Mouse (Mus musculus) c-Kit-positive CD71-negative TER-119-negative erythroid progenitor cells, embryonic 14.5 days (primary cell): ENCODE results near the gene Wipf1.

ENCODE experiments used
- DNase-seq: peaks from one replicate; pipeline ENCODE4 v3.0.0-alpha.2; 2013; ENCODE audit warnings: low read depth

Gene Wipf1

DNA sequence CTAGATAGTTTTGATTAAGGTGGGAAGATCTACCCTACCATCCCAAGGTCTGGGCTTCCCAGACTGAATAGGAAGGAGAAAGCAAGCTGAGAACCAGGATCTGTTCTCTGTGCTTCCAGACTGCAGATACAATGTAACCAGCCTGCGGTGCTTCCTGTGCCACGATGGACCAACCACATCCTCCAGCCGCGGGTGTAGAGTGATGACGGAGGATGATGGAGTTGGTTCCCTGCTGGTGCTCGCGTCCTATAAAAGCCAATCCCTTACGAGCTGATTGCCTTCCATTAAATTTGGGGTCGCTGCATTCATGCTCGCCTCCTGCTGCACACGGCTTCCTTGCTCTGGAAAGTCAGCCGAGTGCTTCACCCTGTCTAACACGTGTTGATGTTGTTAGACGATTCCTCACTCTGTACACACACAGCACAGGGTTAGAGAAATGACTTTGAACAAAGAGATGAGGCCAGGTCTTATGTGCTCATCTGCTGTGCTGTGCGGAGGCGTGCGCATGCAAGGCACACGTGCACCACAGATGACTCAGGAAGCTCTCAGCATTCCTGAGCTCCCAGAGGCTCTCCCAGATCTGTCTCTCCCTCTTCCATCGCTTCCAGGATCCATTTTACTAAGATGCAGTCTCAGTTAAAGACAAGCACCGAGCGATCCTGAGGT lies 100.6 kb downstream of the Wipf1 start:
- DNase-seq, result no peak

DNA sequence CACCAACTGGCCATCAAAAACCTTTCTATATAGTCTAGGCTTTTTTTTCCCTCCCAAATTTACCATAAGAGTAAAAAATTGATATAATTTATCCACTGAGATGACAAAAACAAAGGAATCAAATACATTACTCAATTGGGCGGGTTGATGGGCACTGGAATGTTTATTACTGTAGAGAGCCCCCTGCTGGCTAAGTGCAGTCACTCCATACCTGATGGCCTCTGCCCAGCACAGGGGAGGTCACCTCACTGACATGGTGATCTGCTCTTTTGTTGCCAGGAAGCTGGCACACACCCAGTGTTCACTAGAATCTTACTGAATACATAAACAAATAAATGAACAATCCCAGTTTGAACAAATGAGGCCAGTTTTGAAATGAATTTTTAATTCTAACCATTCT lies 102.2 kb downstream of the Wipf1 start:
- peak; percentile 13 for DNase-seq

DNA sequence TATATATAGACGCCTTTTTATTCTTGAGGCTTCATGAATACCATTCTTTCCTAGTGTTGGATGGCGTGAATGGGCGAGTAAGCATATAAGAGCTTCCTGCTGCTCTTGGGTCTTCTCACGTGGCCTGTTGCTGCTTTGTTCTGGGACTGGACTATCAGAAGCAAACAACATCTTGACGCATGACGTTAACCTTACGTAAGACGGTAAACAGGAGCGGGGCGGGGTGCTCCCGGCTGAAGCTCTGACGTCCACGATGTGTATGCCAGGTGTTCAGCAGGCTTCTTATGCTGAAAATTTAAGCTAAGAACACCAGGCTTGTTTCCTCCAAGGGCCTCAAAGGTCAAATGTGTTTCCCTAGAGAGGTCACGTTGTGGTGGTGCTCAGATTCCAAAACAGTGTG lies 103.7 kb downstream of the Wipf1 start:
- no peak for DNase-seq

DNA sequence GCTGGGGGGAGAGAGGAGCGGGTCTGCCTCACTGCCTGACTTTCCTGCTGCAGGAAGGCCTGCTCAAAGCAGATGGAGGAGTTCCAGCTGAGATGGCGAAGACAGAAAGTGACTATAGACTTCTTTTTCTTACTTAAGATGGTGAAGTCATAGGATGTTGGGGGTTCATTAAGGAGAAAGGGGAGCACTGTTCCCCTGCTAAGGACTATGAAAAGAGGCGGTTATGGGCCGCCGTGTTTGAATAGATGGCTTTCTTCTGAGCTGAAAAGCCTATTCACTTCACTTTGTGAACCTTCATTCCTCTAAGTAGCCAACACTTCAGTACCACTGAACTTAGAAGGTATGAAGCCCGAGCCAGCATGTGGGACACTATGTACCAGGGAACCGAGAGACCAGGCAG lies 109.8 kb downstream of the Wipf1 start:
- no peak for DNase-seq

DNA sequence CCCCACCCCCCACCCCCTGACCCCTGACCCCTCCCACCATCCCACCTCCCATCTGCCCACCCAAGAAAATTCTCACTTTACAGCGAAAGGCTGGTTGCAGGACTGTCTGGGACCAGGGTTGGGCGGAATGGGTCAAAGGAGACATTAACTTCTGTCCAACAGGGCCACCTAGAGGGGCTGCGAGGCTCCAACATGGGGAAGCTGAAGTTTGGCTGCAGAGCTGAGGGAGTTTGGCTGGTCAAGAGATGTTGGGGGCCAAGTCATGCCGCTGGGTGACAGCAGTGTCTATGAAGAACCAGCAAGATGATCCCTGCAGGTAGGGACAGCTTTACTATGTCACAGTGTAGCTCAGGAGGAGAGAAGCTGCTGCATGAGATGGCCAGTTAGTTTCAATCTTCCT lies 110.2 kb downstream of the Wipf1 start:
- DNase-seq, result no peak

DNA sequence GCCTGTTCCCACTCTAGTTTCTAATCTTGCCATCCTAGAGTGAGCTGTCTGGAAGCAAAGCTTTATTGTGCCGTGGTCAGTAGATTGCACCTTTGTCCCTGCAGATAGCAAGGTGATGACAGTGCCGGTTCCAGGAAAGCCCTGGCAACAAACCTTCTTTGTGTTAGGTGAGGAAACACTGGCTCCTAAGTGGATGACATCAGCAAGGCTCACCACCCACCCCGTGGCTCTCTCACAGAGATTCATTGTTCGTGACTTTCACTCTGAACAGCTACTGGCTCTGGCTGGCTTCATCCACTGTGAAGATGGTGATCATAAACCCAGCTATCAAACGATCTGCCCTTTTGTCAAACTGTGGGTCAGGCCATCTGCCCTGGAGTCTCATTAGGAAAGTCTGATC lies 113.6 kb downstream of the Wipf1 start:
- DNase-seq, result no peak

DNA sequence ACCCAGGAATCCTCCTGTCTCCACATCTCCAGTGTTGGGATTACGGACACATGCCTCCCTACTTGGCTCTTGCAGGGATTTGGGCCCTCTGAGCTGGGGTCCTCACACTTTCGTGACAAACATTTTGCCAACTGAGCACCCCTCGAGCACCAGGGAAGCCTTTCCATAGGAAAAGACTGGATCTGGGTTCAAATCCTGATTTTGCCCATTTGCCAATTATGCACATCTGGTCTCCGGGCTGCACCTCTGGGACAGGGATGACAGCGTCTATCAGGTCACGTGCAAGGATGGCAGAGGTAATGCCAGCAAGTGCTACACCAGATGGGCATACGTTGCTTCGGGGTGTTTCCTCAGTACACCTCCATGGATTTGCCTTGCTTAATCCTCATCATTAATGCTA lies 119.5 kb downstream of the Wipf1 start:
- no peak for DNase-seq

DNA sequence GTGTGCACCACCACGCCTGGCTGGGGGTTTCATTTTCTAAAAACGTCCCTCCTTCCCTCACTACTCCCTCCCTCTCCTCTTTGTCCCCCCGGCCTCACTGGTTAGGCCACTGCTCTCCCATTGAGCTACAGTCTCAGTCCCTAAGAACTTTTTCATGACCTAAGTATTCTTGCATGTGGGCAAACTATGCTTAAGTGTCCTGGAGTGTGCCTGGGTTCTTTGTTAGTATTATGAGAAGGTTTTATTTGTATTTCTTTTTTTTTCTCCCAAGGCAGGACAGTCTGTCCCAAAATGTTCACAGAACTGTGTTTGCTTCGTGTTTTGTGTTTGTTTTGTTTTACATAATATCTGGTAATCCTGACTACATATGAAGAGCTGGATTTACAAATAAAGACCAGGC lies 121.9 kb downstream of the Wipf1 start:
- DNase-seq, result no peak

DNA sequence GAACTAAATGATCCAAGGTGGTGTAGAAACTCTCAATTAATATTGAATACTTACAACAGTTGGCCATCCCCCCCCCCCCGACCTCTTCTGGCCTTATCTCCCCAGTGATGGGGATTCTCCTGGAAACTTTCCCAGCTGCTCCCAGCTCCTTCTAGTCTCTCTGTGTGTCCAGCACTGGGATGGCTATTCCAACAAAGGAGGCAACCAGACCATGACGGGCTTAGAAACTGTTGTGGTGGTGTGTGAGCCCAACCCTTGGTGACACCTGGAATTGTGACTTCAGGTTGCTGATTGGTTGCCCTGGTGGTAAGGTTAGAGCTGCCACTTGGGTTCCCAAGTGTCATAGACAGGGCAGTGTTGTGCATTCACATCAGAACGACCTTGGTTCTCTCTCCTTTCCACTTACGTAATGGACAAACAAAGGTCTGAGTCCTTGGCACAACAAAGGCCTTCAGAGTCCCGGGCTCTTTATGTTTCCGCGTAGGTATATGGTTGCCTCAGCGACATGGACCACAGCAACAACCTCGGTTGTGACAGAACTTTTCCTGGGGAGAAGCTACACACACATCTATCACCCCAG lies 123.1 kb downstream of the Wipf1 start:
- DNase-seq, result no peak

DNA sequence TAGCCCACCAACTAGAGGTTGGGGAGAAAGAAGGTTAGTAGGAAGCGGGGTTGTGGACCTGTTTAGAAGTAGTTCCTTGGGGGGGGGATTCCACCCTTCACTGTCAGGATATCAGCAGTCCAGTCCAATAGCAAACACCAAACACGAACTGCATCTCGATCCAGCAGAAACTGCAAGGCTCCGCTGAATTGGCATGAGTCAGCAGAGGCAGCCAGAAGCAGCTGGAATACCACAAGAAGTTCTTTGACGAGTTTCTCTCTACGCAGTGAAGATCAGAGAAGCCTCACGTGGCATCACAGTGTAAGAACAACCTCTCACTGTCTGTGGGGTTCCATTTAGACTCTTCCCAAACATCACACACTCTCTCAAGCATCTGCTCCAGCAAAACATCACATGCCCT lies 124.6 kb downstream of the Wipf1 start:
- no peak for DNase-seq

DNA sequence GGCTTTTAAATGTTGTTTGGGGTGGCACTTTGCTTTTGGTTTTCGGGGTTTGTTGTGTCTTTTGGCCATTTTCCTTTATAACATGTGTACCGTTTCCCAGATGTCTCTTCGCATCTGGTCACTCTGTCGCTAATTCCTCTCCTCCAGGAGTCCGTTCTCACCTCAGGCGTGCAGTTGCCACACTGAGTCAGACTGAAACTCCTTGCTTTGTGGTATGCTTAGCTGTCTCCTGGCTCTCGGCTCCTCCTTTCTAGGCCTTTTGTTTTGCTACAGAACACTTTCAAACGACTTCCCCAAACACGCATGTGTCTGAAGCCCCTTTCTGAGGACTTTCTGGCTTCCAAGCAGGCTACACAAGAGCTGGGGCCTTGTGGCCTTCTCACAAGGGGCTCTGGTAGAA lies 125.1 kb downstream of the Wipf1 start:
- DNase-seq, result no peak

DNA sequence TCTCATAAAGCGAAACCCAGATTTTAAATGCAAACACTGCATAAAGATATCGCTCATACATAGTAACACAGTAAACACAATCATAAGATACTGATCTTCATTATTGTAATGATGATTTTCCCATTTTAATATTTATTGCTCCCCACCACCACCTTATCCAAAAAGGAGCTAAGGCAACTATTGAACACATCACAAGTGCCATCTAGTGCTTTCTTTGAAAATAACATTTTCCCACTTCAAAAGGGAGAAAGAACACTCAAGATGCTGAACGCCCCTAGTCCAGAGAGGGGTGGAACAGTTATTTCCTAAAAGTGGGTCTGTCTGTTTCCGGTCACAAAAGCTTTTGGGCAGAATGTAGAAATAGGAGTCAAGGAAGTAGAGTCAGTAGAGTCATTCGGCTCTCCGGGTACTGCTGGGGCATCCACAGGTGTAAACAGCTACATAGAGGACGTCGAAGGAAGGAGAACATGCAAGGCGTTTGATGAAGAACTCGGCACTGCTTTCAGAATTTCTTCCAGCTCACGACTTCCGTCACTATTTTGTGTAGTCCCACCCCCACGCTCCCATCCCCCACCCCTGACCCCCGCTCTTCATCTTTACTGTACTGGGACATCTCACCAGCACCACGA lies 126.0 kb downstream of the Wipf1 start:
- no peak for DNase-seq

DNA sequence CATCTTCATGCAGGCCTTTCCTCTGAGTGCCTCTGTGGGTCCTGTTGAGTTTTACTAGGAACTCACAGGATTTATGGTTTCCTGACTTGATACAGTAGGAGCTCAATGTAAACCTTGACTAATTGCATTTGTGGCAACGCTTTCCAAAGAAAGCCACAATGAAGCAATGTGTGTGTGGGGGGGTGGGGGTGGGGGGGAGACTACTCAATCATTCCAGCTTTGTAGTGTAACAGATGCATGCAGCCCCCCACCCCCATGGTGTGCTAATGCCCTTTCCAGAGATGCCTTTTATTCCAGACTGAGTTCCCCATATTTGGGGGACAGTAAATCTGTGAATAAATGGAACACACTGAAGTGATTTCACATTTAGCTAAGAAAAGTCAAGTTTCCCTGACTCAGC lies 127.8 kb downstream of the Wipf1 start:
- no peak for DNase-seq

DNA sequence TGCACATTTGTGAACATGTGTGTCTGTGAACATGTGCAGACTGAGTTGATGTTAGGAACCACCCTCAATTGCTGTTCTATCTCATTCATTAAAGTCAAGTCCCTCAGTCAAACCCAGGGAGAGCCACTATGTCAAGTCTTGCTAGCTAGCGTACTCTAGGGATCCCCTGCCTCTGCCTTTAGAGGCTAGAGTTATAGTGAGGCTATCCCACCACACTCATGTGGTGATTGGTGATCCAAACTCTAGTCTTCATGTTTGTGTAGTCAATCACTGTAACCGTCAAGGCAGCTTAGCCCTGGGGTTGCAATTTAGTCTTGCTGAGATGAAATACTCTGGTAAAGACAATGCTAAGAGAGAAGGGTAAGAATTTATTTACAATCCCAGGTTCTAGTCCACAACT lies 132.1 kb downstream of the Wipf1 start:
- no peak for DNase-seq

DNA sequence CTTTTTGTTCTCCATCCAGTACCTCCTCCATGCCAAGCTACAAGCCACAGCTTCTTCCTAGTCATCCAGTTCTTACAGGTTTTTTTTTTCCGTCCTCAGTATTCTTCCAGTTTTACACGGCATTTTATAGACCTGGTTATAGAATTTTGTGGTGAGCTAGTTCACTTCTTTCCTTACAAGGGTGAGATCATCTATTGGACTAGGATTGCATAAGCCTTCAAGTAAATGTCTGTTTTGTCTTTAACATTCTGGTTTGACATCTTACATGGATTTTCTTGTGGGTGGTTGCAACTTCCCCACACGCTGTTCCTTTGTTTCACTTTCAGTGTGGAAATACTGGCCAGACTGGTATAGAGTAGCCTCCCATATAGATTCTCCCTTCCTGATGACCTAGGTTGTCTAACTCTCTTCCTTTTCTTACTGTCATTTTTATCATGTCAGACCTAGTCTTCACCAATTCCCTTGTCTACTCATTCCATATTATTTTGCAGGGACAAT lies 132.7 kb downstream of the Wipf1 start:
- no peak for DNase-seq

DNA sequence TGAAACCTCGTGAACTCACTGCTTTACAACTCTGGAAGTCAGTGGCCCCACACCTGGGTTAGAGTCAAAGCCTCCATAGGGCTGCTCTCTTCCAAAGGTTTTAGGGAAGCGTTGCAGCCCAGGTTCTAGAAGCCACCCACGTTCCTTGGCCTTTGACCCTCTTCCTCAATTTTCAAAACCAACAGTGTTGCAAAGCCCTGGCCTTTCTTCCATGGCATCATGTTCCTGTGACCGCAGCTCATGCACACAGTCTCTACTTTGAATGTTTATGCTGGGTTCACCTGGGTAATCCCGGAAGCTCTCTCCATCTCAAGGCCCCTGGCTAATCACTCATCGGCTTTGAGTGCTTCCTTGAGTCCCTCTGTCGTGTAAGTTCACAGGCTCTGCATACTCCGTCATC lies 134.0 kb downstream of the Wipf1 start:
- DNase-seq, result no peak

DNA sequence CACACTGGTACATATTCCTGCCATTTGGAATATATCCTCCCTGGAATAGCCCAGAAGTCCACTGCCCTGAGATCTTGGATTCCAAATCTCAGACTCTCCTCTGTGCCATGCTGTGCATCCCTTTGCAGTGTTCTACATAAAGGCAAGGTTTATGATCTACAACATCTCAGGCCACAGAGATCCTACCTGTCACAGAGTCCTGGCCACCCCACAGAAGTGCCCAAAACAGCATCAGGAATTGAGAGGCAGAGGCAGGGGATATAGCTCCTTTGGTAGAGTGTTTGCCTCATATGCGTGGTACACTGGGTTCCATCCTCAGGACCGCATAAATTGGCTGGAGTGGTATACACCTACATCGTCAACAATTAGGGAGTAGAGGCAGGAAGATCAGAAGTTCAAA lies 135.1 kb downstream of the Wipf1 start:
- DNase-seq, result no peak

DNA sequence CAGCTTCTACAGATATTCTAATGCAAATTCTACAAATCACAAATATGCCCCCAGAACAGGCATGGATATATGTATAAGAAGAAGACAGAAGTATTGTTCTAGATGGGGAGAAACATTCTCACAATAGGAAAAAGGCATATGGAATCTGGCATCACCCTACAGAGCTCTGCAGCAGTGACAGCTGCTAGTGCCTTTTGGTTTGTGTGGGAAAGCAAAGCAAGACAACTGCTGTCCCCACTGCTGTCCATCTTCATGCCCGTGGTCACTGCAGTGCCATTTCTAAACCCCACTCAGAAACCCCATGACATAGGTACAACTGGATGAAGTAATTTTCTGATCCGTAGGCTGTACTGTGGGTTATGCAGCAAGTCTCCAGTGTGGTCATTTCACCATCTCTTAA lies 136.8 kb downstream of the Wipf1 start:
- DNase-seq, result no peak

DNA sequence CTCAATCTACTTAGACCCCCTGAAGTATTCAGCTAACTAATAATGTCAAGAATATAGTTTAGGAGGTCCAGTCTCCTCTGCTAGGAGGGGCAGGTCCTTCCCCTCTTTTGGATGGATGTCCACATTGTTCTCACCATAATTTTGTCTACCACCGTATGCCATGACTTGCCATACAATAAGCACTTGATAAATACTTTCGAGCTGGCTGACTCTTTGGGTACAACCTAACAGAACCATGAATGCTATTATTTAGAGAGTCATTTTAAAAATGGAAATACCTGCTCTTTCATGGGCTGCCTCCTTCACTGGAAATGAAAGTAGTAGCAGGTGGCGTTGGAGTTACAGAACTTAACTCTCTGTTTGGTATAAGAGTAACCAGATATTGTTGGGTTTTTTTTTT lies 139.6 kb downstream of the Wipf1 start:
- DNase-seq, result no peak

DNA sequence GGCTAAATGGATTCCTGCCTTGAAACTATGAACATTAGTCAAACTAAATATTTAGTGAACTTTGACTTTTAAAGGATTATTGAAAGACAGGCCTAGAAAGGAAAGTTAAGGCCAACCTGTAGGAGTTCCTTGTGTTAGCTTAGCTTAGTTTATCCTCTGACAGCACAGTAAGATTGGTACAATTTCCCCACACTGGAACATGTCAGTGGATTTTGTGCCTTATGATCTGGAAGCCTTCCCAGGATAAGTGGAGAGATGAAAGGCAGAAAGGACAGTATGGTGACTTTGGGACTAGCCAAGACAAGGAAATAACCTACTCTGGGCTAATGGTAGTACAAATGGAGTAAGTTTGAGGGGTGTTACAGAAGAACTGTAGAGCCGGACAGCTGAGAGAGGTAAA lies 141.7 kb downstream of the Wipf1 start:
- no peak for DNase-seq

DNA sequence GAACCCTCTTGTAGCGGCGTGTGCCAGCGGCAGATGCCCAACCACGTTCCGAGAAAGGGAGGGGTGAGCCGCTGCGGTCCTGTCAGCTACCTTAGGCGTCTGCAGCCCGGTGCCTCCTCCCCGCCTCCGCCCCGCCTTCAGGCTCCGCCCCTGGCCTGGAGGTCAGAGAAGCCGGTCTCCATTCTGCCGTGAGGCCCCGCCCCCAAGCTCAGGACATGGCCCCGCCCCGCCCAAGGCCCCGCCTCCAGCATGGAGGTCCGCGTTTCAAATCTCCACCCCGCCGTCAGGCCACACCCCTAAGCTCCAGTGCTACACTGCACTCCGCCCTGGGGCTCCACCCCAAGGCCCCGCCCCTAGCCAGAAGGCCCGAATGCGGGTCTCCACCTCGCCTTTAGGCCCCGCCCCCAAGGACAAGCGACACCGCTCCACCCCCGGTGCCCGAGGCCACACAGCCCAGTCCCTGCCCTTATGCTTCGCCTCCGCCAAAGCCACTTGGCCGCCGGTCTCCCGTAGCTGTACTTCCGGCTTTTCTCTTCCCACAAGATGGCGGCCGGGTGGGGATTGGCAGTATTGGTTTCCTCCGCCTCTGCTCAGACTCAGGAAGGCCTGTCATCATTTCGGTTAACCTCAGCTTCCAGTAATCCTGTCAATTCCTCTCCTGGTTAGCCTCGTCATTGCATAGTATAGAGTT lies 143.0 kb downstream of the Wipf1 start, which contains the start of gene Gpr155:
Gpr155 (minus strand) TSS at position 217 of the 691 bp plus-strand sequence.
- DNase-seq, result peak; percentile 95

DNA sequence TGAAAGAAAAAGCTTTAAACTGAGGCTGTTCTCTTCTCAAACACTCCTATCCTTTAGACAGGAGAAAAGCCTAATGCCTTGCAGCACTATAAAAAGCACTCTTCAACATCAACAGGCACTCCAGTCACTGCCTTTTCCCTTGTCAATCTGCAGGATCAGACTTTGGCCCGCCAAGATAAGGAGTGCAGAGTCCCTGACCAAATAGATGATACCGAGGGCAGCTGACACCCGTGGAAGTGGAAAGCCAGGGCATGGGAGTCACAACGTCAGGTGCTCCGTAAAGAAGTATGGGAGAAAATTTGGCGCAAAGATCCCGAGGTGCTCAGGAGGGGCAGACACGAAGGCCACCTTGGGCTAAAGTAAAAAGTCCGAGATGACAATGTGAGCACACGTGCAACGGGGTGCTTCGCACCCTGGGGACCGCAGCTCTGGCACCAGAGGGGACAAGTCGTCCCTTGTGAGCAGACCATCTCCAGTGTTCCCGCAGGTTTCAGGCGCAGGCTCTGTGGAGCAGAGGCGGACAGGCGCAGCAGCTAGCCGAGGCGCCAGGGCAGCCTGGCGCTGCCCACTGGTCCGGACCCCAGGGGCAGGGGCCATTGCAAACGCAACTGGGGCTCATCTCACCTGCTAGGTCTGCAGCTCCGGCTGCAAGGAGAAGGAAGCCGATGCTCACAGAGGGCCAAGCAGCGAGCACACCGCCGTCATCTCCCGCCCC lies 143.7 kb downstream of the Wipf1 start:
- DNase-seq, result no peak
